Mouse (Mus musculus): ENCODE results near the gene 1700013G24Rik.

Gene 1700013G24Rik

GRCm38 (mm10) chr4:137476761-137477237 is 23.7 kb downstream of the 1700013G24Rik start:
- DNase-seq (ENCODE audit: low spot score) = peak; percentile 35

- DNase-seq (ENCODE audit: low spot score) = no peak
These were observed 24.5 kb downstream of the 1700013G24Rik start for GRCm38 (mm10) chr4:137477611-137478010.

GRCm38 (mm10) chr4:137478306-137478705 is 25.2 kb downstream of the 1700013G24Rik start:
- no peak for DNase-seq (ENCODE audit: low spot score)

GRCm38 (mm10) chr4:137479757-137480156 is 26.7 kb downstream of the 1700013G24Rik start:
- DNase-seq (ENCODE audit: low spot score) = no peak

GRCm38 (mm10) chr4:137480191-137480992 is 27.3 kb downstream of the 1700013G24Rik start:
- no peak for DNase-seq (ENCODE audit: low spot score)

GRCm38 (mm10) chr4:137480993-137481340 is 27.9 kb downstream of the 1700013G24Rik start:
- DNase-seq (ENCODE audit: low spot score) = peak; percentile 56

GRCm38 (mm10) chr4:137481381-137482030 is 28.4 kb downstream of the 1700013G24Rik start:
- DNase-seq (ENCODE audit: low spot score) = no peak

- no peak for DNase-seq (ENCODE audit: low spot score)
These were observed 30.8 kb downstream of the 1700013G24Rik start for GRCm38 (mm10) chr4:137483871-137484270.

GRCm38 (mm10) chr4:137484586-137484985 is 31.5 kb downstream of the 1700013G24Rik start:
- DNase-seq (ENCODE audit: low spot score) = no peak

- DNase-seq (ENCODE audit: low spot score) = no peak
These were observed 32.3 kb downstream of the 1700013G24Rik start for GRCm38 (mm10) chr4:137485258-137485960.

- DNase-seq (ENCODE audit: low spot score) = no peak
These were observed 33.3 kb downstream of the 1700013G24Rik start for GRCm38 (mm10) chr4:137486081-137487014.

GRCm38 (mm10) chr4:137487286-137488000 is 34.4 kb downstream of the 1700013G24Rik start:
- peak; percentile 55 for DNase-seq (ENCODE audit: low spot score)

- DNase-seq (ENCODE audit: low spot score) = no peak
These were observed 35.0 kb downstream of the 1700013G24Rik start for GRCm38 (mm10) chr4:137488038-137488437.

GRCm38 (mm10) chr4:137488571-137489303 is 35.7 kb downstream of the 1700013G24Rik start:
- no peak for DNase-seq (ENCODE audit: low spot score)

- DNase-seq (ENCODE audit: low spot score) = no peak
These were observed 36.9 kb downstream of the 1700013G24Rik start for GRCm38 (mm10) chr4:137489996-137490395.

GRCm38 (mm10) chr4:137492563-137492962 is 39.5 kb downstream of the 1700013G24Rik start:
- no peak for DNase-seq (ENCODE audit: low spot score)

GRCm38 (mm10) chr4:137493187-137493586 is 40.1 kb downstream of the 1700013G24Rik start:
- DNase-seq (ENCODE audit: low spot score) = no peak

GRCm38 (mm10) chr4:137494751-137495500 is 41.8 kb downstream of the 1700013G24Rik start:
- no peak for DNase-seq (ENCODE audit: low spot score)

- DNase-seq (ENCODE audit: low spot score) = no peak
These were observed 42.5 kb downstream of the 1700013G24Rik start for GRCm38 (mm10) chr4:137495501-137496100.

Data from testis, postnatal 14 days (tissue).